Mouse (Mus musculus) lung, postnatal 0 days (tissue): ENCODE data around the gene Enpp5. TPM values are rescaled to one million over a fixed set of nuclear protein-coding genes. Genes with fewer than 3 reads are reported as not detected.

Experiments used
- ATAC-seq: fragments of 200-750 bp; cut with Nextera tagmentation; 2 replicates; pipeline ENCODE4 v1.8.0; 2017; ENCODE audit warnings: moderate library complexity
- DNase-seq: peaks from one replicate; pipeline ENCODE4 v3.0.0-alpha.2; 2016; ENCODE audit warnings: low spot score
- H3K27ac ChIP-seq: fragments of 300-500 bp; sonication (generic); 2 replicates; pipeline ENCODE4 v1.5.1; 2014; ENCODE audit warnings: antibody characterized with exemption, mild to moderate bottlenecking, low read length, mixed read lengths
- H3K27me3 ChIP-seq: fragments of 300-500 bp; sonication (generic); replicated peaks from 2 replicates; pipeline ENCODE4 v1.6.1; 2014; ENCODE audit warnings: low read length, mixed read lengths; ENCODE audit not compliant: insufficient read depth
- H3K36me3 ChIP-seq: fragments of 300-500 bp; sonication (generic); 2 replicates; pipeline ENCODE4 v1.6.1; 2014; ENCODE audit warnings: low read length, mixed read lengths; ENCODE audit not compliant: insufficient read depth
- H3K4me1 ChIP-seq: fragments of 300-500 bp; sonication (generic); 2 replicates; pipeline ENCODE4 v1.6.1; 2014; ENCODE audit warnings: antibody characterized with exemption, low read depth, low read length, mixed read lengths; ENCODE audit not compliant: insufficient read depth
- H3K4me2 ChIP-seq: fragments of 300-500 bp; sonication (generic); replicated peaks from 2 replicates; pipeline ENCODE4 v1.6.1; 2014; ENCODE audit warnings: low read depth, mild to moderate bottlenecking, low read length, moderate library complexity, mixed read lengths
- H3K4me3 ChIP-seq: fragments of 300-500 bp; sonication (generic); 2 replicates; pipeline ENCODE4 v1.5.1; 2014; ENCODE audit warnings: low read depth, low read length
- H3K9ac ChIP-seq: fragments of 300-500 bp; sonication (generic); replicated peaks from 2 replicates; pipeline ENCODE4 v1.6.1; 2014; ENCODE audit warnings: low read depth, mild to moderate bottlenecking
- H3K9me3 ChIP-seq: fragments of 300-500 bp; sonication (generic); 2 replicates; pipeline ENCODE4 v1.6.1; 2016; ENCODE audit warnings: low read length, mixed read lengths
- CTCF ChIP-seq: IDR thresholded peaks from 2 replicates; pipeline ENCODE4 v1.5.1; 2016; ENCODE audit warnings: antibody characterized with exemption, mild to moderate bottlenecking
- EP300 ChIP-seq: IDR thresholded peaks from 2 replicates; pipeline ENCODE4 v1.6.1; 2016; ENCODE audit warnings: antibody characterized with exemption, mild to moderate bottlenecking, control low read depth
- whole genome bisulfite sequencing: fragments of 180-500 bp; shearing (Covaris S2); extraction: QIAGEN DNeasy Blood & Tissue Kit; methylation state at CpG from one replicate; pipeline ENCODE4 v1.1.7; 2014; 5-methylcytosine and 5-hydroxymethylcytosine counted together
- polyA plus RNA-seq: library from polyadenylated mRNA; unstranded; fragments of >200 nt; fragmentation: Nextera tagmentation; extraction: Ambion mirVana; gene quantifications from 2 replicates; pipeline ENCODE4 v1.2.1, GENCODE M21; 2015

Enpp5 gene
- polyA plus RNA-seq, 1 experiment from 2014 or later: 15.3 TPM

- TF ChIP-seq EP300 (no peak), CTCF (no peak)
- DNase-seq (no peak), ATAC-seq (no peak)
- WGBS: 91% methylated on average over 4 of the region's 4 CpGs
- Histone ChIP-seq H3K27ac (no peak overlapping the region), H3K36me3 (no peaks in the 10 kb centered on the region), H3K4me2 (no peak overlapping the region), H3K9me3 (no peaks in the 10 kb centered on the region), H3K4me1 (no peaks in the 10 kb centered on the region), H3K4me3 (no peak overlapping the region), H3K27me3 (no peaks in the 10 kb centered on the region), H3K9ac (no peak overlapping the region)
Observed at GRCm38 (mm10) chr17:44083156-44083555, 4.5 kb downstream of the Enpp5 start.

- Histone ChIP-seq H3K27ac (no peak overlapping the region), H3K27me3 (no peaks in the 10 kb centered on the region), H3K36me3 (no peaks in the 10 kb centered on the region), H3K9me3 (no peaks in the 10 kb centered on the region), H3K4me1 (no peaks in the 10 kb centered on the region), H3K4me3 (no peak overlapping the region), H3K4me2 (no peak overlapping the region), H3K9ac (no peak overlapping the region)
- DNase-seq: no peak
- no peak for TF ChIP-seq EP300
- TF ChIP-seq CTCF: no peak
- ATAC-seq: no peak
- WGBS: 90% methylated on average over 3 of the region's 3 CpGs
Observed at GRCm38 (mm10) chr17:44088226-44088625, 9.6 kb downstream of the Enpp5 start.

GRCm38 (mm10) chr17:44090916-44091315 lies 12.3 kb downstream of the Enpp5 start:
- Histone ChIP-seq H3K9ac (no peak overlapping the region), H3K4me3 (no peak overlapping the region), H3K4me1 (no peaks in the 10 kb centered on the region), H3K27ac (no peak overlapping the region), H3K4me2 (no peak overlapping the region), H3K36me3 (no peaks in the 10 kb centered on the region), H3K27me3 (no peaks in the 10 kb centered on the region), H3K9me3 (no peaks in the 10 kb centered on the region)
- no peak for TF ChIP-seq EP300
- TF ChIP-seq CTCF: no peak
- ATAC-seq: no peak
- 73% methylated on average over 2 of the region's 2 CpGs for WGBS
- DNase-seq: no peak

- Histone ChIP-seq H3K36me3 (no peaks in the 10 kb centered on the region), H3K4me2 (no peak overlapping the region), H3K27me3 (no peaks in the 10 kb centered on the region), H3K4me3 (no peak overlapping the region), H3K9ac (no peak overlapping the region), H3K9me3 (no peaks in the 10 kb centered on the region), H3K27ac (no peak overlapping the region), H3K4me1 (no peaks in the 10 kb centered on the region)
- DNase-seq (no peak), ATAC-seq (no peak)
- WGBS: 41% methylated on average over 2 of the region's 2 CpGs
- peak; percentile 37; the same call in 1 of the 2 replicates for TF ChIP-seq CTCF
- no peak for TF ChIP-seq EP300
Observed at GRCm38 (mm10) chr17:44091512-44091911, 12.9 kb downstream of the Enpp5 start.

GRCm38 (mm10) chr17:44100486-44100885 lies 21.9 kb downstream of the Enpp5 start:
- Histone ChIP-seq H3K36me3 (no peaks in the 10 kb centered on the region), H3K9me3 (no peaks in the 10 kb centered on the region), H3K27me3 (no peaks in the 10 kb centered on the region), H3K9ac (no peak overlapping the region), H3K4me2 (peak overlapping the region; percentile 32; the same call in 1 of the 2 replicates), H3K4me3 (no peak overlapping the region), H3K27ac (no peak overlapping the region), H3K4me1 (peaks cover 4% of the 10 kb centered on the region; the same call in 1 of the 2 replicates)
- TF ChIP-seq CTCF (no peak), EP300 (no peak)
- 52% methylated on average over 4 of the region's 4 CpGs for WGBS
- peak; percentile 59 for DNase-seq
- ATAC-seq: peak; percentile 76

GRCm38 (mm10) chr17:44100906-44101305 lies 22.3 kb downstream of the Enpp5 start:
- H3K4me1 ChIP-seq: peaks cover 4% of the 10 kb centered on the region; the same call in 1 of the 2 replicates
- no peak overlapping the region for H3K4me3 ChIP-seq
- H3K27ac ChIP-seq: no peak overlapping the region
- peak overlapping the region; percentile 32 for H3K4me2 ChIP-seq
- no peaks in the 10 kb centered on the region for H3K36me3 ChIP-seq
- 63% methylated on average over 9 of the region's 9 CpGs for WGBS
- no peak overlapping the region for H3K9ac ChIP-seq
- H3K27me3 ChIP-seq: no peaks in the 10 kb centered on the region
- no peaks in the 10 kb centered on the region for H3K9me3 ChIP-seq
- ATAC-seq (no peak), DNase-seq (peak; percentile 45)
- TF ChIP-seq EP300 (no peak), CTCF (no peak)

- no peak for DNase-seq
- H3K4me2 ChIP-seq: no peak overlapping the region
- no peaks in the 10 kb centered on the region for H3K9me3 ChIP-seq
- no peak for ATAC-seq
- no peaks in the 10 kb centered on the region for H3K27me3 ChIP-seq
- H3K36me3 ChIP-seq: no peaks in the 10 kb centered on the region
- no peak overlapping the region for H3K4me3 ChIP-seq
- H3K27ac ChIP-seq: no peak overlapping the region
- TF ChIP-seq CTCF (no peak), EP300 (no peak)
- no peak overlapping the region for H3K9ac ChIP-seq
- WGBS: 91% methylated on average over 10 of the region's 10 CpGs
- peaks cover 4% of the 10 kb centered on the region; the same call in 1 of the 2 replicates for H3K4me1 ChIP-seq
Observed at GRCm38 (mm10) chr17:44101961-44102360, 23.3 kb downstream of the Enpp5 start.
